Mouse (Mus musculus) heart, adult 9 months (tissue): ENCODE measurements around the gene Gm20605.

ENCODE experiments used
- DNase-seq, 2 experiments: peaks; one replicate each; pipeline ENCODE4 v3.0.0; 2022; ENCODE audit warnings: low spot score in 2 of 2

Gene Gm20605

GRCm38 (mm10) chr5:137649669-137650571 lies 20.9 kb downstream of the Gm20605 start:
- DNase-seq: peak in 1 of 2 experiments; percentile 45

- DNase-seq: peak; percentile 64 to 68
Observed at GRCm38 (mm10) chr5:137652474-137652873, 23.5 kb downstream of the Gm20605 start.

- DNase-seq: no peak
Observed at GRCm38 (mm10) chr5:137653366-137653765, 24.4 kb downstream of the Gm20605 start.

- DNase-seq: no peak
Observed at GRCm38 (mm10) chr5:137654746-137655145, 25.8 kb downstream of the Gm20605 start.

- DNase-seq: peak; percentile 76 to 81
Observed at GRCm38 (mm10) chr5:137656977-137657376, 28.0 kb downstream of the Gm20605 start.

GRCm38 (mm10) chr5:137660064-137660688 lies 31.2 kb downstream of the Gm20605 start:
- DNase-seq: peak; percentile 90 to 93

GRCm38 (mm10) chr5:137663057-137663456 lies 34.1 kb downstream of the Gm20605 start:
- no peak for DNase-seq

GRCm38 (mm10) chr5:137668971-137669370 lies 40.0 kb downstream of the Gm20605 start:
- peak; percentile 55 to 69 for DNase-seq

- no peak for DNase-seq
Observed at GRCm38 (mm10) chr5:137670240-137670639, 41.3 kb downstream of the Gm20605 start.

- peak; percentile 88 to 90 for DNase-seq
Observed at GRCm38 (mm10) chr5:137671443-137672240, 42.7 kb downstream of the Gm20605 start.

- DNase-seq: no peak
Observed at GRCm38 (mm10) chr5:137672361-137672760, 43.4 kb downstream of the Gm20605 start.

- DNase-seq: no peak
Observed at GRCm38 (mm10) chr5:137673015-137673414, 44.0 kb downstream of the Gm20605 start.

- no peak for DNase-seq
Observed at GRCm38 (mm10) chr5:137674786-137675185, 45.8 kb downstream of the Gm20605 start.

GRCm38 (mm10) chr5:137677859-137678258 lies 48.9 kb downstream of the Gm20605 start:
- DNase-seq: no peak

GRCm38 (mm10) chr5:137678736-137679135 lies 49.8 kb downstream of the Gm20605 start:
- DNase-seq: no peak

GRCm38 (mm10) chr5:137679726-137680125 lies 50.8 kb downstream of the Gm20605 start:
- DNase-seq: no peak

- no peak for DNase-seq
Observed at GRCm38 (mm10) chr5:137682526-137682925, 53.6 kb downstream of the Gm20605 start.

GRCm38 (mm10) chr5:137683388-137684293 lies 54.7 kb downstream of the Gm20605 start:
- DNase-seq: no peak

- peak; percentile 99 for DNase-seq
Observed at GRCm38 (mm10) chr5:137684294-137685123, 55.5 kb downstream of the Gm20605 start, which contains the start of gene Agfg2. Gene Agfg2 (minus strand): TSS chr5:137684726.

GRCm38 (mm10) chr5:137685653-137686052 lies 56.7 kb downstream of the Gm20605 start:
- DNase-seq: no peak
